Comparison of ENCODE assay signal across 16 mouse cellular contexts in the genomic region with DNA sequence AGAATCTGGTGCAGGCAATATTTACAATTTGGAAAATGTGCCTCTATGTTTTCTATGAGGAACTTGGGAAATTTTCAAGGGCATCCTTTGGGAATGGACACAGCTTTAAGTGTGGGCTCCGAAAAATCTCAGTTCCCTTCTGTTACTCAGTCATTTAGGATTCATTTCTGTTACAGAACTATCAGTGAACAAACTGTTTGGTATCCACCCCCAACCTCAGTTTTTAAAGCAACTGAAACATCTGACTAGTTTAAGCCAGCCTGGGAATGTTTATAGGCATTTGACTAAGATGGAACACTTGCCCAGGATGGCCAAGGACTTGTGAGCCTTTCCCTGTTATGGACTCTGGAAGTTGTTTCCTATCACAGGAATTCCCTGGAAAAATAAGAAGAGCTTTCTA.
"Had no signal": no experiment of that assay in that cellular context is flagged by ENCODE, and none has a peak within 500 bp of the region (broad histone marks: within the 10 kb centered on the region; RNA-seq: fewer than 3 reads in every experiment).

No protein-coding gene starts in this region.

- DNase-seq: kidney, adult 2 months; kidney, postnatal 25 days; liver, postnatal 0 days; lung, embryonic 14.5 days; right cerebral cortex, postnatal 25 days; thymus, adult 18-20 months; thymus, postnatal 36 days had no signal

- H3K27me3 ChIP-seq: midbrain, embryonic 12.5 days; midbrain, embryonic 15.5 days; neural tube, embryonic 12.5 days; neural tube, embryonic 15.5 days had no signal

- H3K4me2 ChIP-seq: lung, embryonic 14.5 days; midbrain, embryonic 12.5 days; midbrain, embryonic 15.5 days; neural tube, embryonic 12.5 days; neural tube, embryonic 15.5 days had no signal

- H3K9me3 ChIP-seq: midbrain, embryonic 12.5 days; midbrain, embryonic 15.5 days; neural tube, embryonic 12.5 days; neural tube, embryonic 15.5 days had no signal

- ATAC-seq: intestine, postnatal 0 days; liver, postnatal 0 days; lung, postnatal 0 days; midbrain, embryonic 15.5 days had no signal

- H3K36me3 ChIP-seq: midbrain, embryonic 12.5 days; midbrain, embryonic 15.5 days; neural tube, embryonic 12.5 days; neural tube, embryonic 15.5 days had no signal

- H3K27ac ChIP-seq: kidney, postnatal 0 days; liver, embryonic 14.5 days; macrophage; midbrain, embryonic 12.5 days; midbrain, embryonic 15.5 days; neural tube, embryonic 12.5 days; neural tube, embryonic 15.5 days had no signal

- H3K4me3 ChIP-seq: midbrain, embryonic 12.5 days; midbrain, embryonic 15.5 days; neural tube, embryonic 12.5 days; neural tube, embryonic 15.5 days had no signal

- H3K9ac ChIP-seq: liver, embryonic 14.5 days; liver, postnatal 0 days; lung, embryonic 14.5 days; midbrain, embryonic 12.5 days; midbrain, embryonic 15.5 days; neural tube, embryonic 12.5 days; neural tube, embryonic 15.5 days had no signal

- H3K4me1 ChIP-seq: midbrain, embryonic 12.5 days; midbrain, embryonic 15.5 days; neural tube, embryonic 12.5 days; neural tube, embryonic 15.5 days had no signal
